Mouse (Mus musculus): ENCODE data around the gene Klkb1. TPM values are rescaled to one million over a fixed set of nuclear protein-coding genes. Genes with fewer than 3 reads are reported as not detected.

Gene Klkb1
- polyA plus RNA-seq, 1 experiment from 2014 or later: 0.05 TPM

DNA sequence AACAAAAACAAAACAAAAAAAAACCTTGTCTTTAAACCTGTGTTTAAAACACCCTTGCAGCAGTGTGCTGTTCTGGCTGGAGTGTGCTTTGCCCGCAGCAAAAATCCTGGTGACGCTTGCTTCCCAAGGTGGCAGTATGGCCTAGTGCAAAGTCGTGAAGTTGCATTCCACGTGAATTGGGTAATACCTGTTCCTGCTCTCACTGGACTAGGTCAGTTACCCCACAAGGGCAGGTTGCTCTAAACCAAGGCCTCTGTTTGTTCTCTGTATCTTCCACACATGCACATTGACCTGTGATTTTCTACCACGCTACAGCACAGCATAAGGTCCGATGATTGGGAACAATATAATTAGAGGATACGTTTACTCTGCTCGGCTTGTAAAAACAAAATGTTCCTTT is 13.0 kb downstream of the Klkb1 start:
- no peaks in the 10 kb centered on the region for H3K9me3 ChIP-seq (ENCODE audit: control insufficient read depth, low read length)
- H3K36me3 ChIP-seq (ENCODE audit: control insufficient read depth, insufficient read depth, low read length): no peaks in the 10 kb centered on the region
- no peak for ATAC-seq (ENCODE audit: low FRiP score, low TSS enrichment)
- no peak overlapping the region for H3K4me3 ChIP-seq (ENCODE audit: low read length)
- no peak overlapping the region for H3K4me2 ChIP-seq (replicated peaks; ENCODE audit: low read depth, low read length)
- H3K27ac ChIP-seq (ENCODE audit: low read depth, low read length): no peak overlapping the region
- H3K9ac ChIP-seq (ENCODE audit: low read depth, low read length): no peak overlapping the region
- H3K4me1 ChIP-seq (ENCODE audit: control insufficient read depth, insufficient read depth, low read length): no peaks in the 10 kb centered on the region
- no peaks in the 10 kb centered on the region for H3K27me3 ChIP-seq (ENCODE audit: control insufficient read depth, insufficient read depth, low read length)
- 76% methylated on average over 8 of the region's 8 CpGs for WGBS

DNA sequence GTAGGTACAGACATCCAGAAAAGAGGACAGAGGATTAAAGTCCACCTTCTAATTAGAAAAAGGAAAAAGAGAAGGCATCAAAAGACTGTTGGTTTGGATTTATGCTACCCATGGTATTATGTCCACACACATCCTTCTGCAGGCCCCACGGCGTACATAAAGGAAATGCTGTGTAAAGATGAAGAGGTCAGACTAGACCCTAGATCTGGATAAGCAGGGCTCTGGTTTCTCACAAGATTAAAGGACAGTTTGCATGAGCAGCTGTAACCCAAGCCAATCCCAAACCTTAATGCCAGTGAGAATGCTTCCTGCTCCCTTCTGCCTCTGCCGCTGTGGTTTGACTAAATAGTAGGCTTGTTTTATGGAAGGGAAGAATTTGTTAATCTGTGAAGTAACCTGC is 17.2 kb downstream of the Klkb1 start:
- ATAC-seq (ENCODE audit: low FRiP score, low TSS enrichment): no peak
- WGBS: 65% methylated on average over 3 of the region's 3 CpGs

DNA sequence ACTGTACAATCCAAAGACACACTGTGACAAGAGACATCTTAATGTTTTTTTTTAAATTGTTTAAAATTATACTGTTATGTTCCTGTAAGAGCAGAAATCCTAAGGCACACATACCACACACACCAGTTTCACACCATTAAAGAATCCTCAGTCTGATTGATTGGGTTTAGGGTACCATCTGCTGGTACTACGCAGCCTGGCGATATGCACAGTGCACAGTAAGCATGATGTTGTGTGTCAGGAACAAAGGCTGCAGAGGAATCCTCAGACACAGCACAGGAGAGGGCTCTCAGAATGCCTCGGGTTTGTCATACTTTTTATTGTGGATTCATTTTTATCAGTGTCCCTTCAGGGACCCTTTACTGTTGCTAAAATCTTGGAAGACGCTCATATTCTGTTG is 20.3 kb downstream of the Klkb1 start:
- WGBS: 85% methylated on average over 4 of the region's 4 CpGs
- Histone ChIP-seq H3K27ac (ENCODE audit: low read depth, low read length) (no peak overlapping the region), H3K27me3 (ENCODE audit: control insufficient read depth, insufficient read depth, low read length) (no peaks in the 10 kb centered on the region), H3K9ac (ENCODE audit: low read depth, low read length) (no peak overlapping the region), H3K4me1 (ENCODE audit: control insufficient read depth, insufficient read depth, low read length) (no peaks in the 10 kb centered on the region), H3K4me3 (ENCODE audit: low read length) (no peak overlapping the region), H3K36me3 (ENCODE audit: control insufficient read depth, insufficient read depth, low read length) (no peaks in the 10 kb centered on the region), H3K9me3 (ENCODE audit: control insufficient read depth, low read length) (no peaks in the 10 kb centered on the region), H3K4me2 (replicated peaks; ENCODE audit: low read depth, low read length) (no peak overlapping the region)
- no peak for ATAC-seq (ENCODE audit: low FRiP score, low TSS enrichment)

More for the DNA sequence above, 17.2 kb downstream of the Klkb1 start:
- Histone ChIP-seq H3K4me2 (replicated peaks; ENCODE audit: low read depth, low read length) (no peak overlapping the region), H3K9ac (ENCODE audit: low read depth, low read length) (no peak overlapping the region), H3K9me3 (ENCODE audit: control insufficient read depth, low read length) (no peaks in the 10 kb centered on the region), H3K27me3 (ENCODE audit: control insufficient read depth, insufficient read depth, low read length) (no peaks in the 10 kb centered on the region), H3K4me3 (ENCODE audit: low read length) (no peak overlapping the region), H3K36me3 (ENCODE audit: control insufficient read depth, insufficient read depth, low read length) (no peaks in the 10 kb centered on the region), H3K4me1 (ENCODE audit: control insufficient read depth, insufficient read depth, low read length) (no peaks in the 10 kb centered on the region), H3K27ac (ENCODE audit: low read depth, low read length) (no peak overlapping the region)

DNA sequence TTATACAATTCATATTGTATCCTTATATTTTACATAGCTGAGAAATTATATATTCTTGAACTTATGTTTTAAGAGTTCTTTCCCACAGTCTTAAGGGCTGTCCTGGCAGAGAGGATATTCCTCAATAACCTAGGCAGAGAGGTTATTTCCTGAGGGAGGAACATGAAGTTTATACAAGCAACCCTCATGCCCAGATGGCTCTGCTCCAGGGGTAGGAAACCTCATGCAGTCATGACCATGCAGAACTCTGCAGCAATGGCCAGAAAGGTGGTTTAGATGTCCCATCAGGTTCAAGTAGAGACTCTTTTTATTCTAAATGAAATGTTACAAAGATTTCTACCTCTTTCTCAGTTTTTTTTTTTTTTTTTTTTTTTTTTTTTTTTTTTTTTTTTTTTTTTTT is 25.6 kb downstream of the Klkb1 start:
- ATAC-seq (ENCODE audit: low FRiP score, low TSS enrichment): no peak
- Histone ChIP-seq H3K4me3 (ENCODE audit: low read length) (no peak overlapping the region), H3K9ac (ENCODE audit: low read depth, low read length) (no peak overlapping the region), H3K27me3 (ENCODE audit: control insufficient read depth, insufficient read depth, low read length) (no peaks in the 10 kb centered on the region), H3K27ac (ENCODE audit: low read depth, low read length) (no peak overlapping the region), H3K9me3 (ENCODE audit: control insufficient read depth, low read length) (no peaks in the 10 kb centered on the region), H3K4me2 (replicated peaks; ENCODE audit: low read depth, low read length) (no peak overlapping the region), H3K4me1 (ENCODE audit: control insufficient read depth, insufficient read depth, low read length) (no peaks in the 10 kb centered on the region), H3K36me3 (ENCODE audit: control insufficient read depth, insufficient read depth, low read length) (no peaks in the 10 kb centered on the region)

DNA sequence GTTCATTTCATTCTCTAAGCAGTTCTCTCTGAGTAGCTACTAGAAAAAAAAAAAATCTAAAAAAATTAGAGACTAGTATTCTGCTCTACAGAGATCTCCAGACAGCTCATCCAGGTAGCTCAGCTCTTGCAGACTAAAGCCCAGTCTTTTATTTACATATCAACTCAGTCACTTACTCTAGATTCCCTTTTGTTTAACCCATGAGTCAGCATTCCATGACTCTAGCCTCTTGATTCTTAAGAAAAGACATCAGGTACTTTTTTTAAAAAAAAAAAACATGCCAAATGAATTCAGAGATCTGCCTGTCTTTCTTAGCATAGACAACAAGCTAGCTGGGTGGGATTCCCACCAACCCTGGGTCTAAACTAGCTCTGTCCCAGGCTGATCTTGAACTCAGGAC is 26.2 kb downstream of the Klkb1 start:
- Histone ChIP-seq H3K9ac (ENCODE audit: low read depth, low read length) (no peak overlapping the region), H3K36me3 (ENCODE audit: control insufficient read depth, insufficient read depth, low read length) (no peaks in the 10 kb centered on the region), H3K4me1 (ENCODE audit: control insufficient read depth, insufficient read depth, low read length) (no peaks in the 10 kb centered on the region), H3K27me3 (ENCODE audit: control insufficient read depth, insufficient read depth, low read length) (no peaks in the 10 kb centered on the region), H3K27ac (ENCODE audit: low read depth, low read length) (no peak overlapping the region), H3K9me3 (ENCODE audit: control insufficient read depth, low read length) (no peaks in the 10 kb centered on the region), H3K4me3 (ENCODE audit: low read length) (no peak overlapping the region), H3K4me2 (replicated peaks; ENCODE audit: low read depth, low read length) (no peak overlapping the region)
- no peak for ATAC-seq (ENCODE audit: low FRiP score, low TSS enrichment)

DNA sequence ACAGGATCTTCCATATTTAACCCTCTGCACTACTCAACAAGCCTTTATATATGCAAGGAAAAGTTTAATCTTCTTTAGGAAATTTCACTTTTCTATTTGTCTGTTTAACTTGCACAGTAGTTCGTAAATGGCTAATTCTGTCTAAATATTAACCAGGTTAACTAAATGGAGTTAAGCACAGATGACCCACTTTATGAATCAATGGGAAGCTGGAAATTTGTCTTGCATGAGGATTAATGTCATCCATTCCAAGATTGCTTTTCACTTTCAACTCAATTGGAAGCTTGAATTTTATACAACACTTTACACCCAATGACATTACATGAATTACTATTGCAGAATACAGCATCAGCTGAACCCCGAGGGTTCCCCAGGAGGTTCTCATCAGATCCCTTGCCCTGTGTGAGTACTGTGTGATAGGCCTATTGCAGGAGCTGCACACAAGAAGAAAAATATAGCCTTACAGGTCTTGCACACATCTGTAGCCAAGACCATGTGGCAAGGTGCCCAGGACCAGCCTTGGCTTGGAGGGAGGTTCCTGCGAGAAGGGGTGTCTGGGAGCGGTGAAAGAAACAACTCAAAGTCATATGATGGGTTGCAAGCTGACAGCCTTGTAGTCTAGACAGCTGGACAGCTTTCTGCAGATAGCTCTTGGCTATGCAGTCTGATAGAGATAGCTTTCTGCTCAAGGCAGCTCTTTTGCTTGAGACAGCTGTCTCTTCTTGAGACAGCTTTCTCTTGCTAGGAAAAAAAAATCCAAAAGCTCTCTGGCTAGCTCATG is 26.9 kb downstream of the Klkb1 start:
- Histone ChIP-seq H3K4me1 (ENCODE audit: control insufficient read depth, insufficient read depth, low read length) (no peaks in the 10 kb centered on the region), H3K36me3 (ENCODE audit: control insufficient read depth, insufficient read depth, low read length) (no peaks in the 10 kb centered on the region), H3K9ac (ENCODE audit: low read depth, low read length) (no peak overlapping the region), H3K4me3 (ENCODE audit: low read length) (no peak overlapping the region), H3K27ac (ENCODE audit: low read depth, low read length) (no peak overlapping the region), H3K27me3 (ENCODE audit: control insufficient read depth, insufficient read depth, low read length) (no peaks in the 10 kb centered on the region), H3K4me2 (replicated peaks; ENCODE audit: low read depth, low read length) (no peak overlapping the region), H3K9me3 (ENCODE audit: control insufficient read depth, low read length) (no peaks in the 10 kb centered on the region)
- WGBS: 71% methylated on average over 4 of the region's 4 CpGs
- no peak for ATAC-seq (ENCODE audit: low FRiP score, low TSS enrichment)

DNA sequence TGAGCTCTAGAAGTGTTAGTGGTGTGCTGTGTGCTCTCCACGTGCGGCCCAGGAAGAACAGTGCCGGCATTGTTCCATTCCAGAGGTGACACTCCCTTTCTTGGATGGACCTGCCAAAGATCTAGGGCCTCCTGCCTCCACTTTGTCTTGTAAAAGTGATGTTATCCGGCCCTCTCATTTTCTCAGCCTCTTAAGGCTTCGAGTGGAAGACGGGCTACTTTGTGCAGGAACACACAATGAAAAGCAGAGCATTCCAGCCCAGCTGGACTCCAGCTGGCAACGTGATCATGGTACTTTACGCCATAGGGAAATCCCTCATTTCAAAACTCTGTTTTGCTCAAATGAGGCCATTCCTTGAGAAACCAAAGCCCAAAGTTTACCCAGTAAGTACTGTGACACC is 27.7 kb downstream of the Klkb1 start:
- Histone ChIP-seq H3K9ac (ENCODE audit: low read depth, low read length) (no peak overlapping the region), H3K4me1 (ENCODE audit: control insufficient read depth, insufficient read depth, low read length) (no peaks in the 10 kb centered on the region), H3K9me3 (ENCODE audit: control insufficient read depth, low read length) (no peaks in the 10 kb centered on the region), H3K27ac (ENCODE audit: low read depth, low read length) (no peak overlapping the region), H3K4me3 (ENCODE audit: low read length) (no peak overlapping the region), H3K4me2 (replicated peaks; ENCODE audit: low read depth, low read length) (no peak overlapping the region), H3K36me3 (ENCODE audit: control insufficient read depth, insufficient read depth, low read length) (no peaks in the 10 kb centered on the region), H3K27me3 (ENCODE audit: control insufficient read depth, insufficient read depth, low read length) (no peaks in the 10 kb centered on the region)
- WGBS: 85% methylated on average over 8 of the region's 8 CpGs
- no peak for ATAC-seq (ENCODE audit: low FRiP score, low TSS enrichment)

DNA sequence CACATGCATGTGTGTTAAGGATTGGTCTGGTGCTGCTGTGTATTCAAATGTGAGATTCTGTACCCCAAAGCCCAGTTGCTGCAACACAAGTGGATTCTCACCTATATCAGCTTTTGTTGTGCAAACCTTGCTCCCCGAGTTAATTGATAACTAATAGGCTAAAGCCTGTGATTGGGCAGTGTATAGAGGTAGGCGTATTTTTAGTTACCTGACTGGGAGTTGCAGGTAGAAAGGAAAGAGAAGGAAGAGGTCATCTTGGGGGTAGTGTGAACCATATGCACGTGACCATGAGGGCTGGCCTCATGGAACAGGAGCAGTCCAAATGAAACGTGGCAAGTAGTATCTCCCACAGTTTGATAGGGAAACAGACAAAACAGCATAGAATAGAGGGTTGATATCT is 29.7 kb downstream of the Klkb1 start:
- Histone ChIP-seq H3K4me1 (ENCODE audit: control insufficient read depth, insufficient read depth, low read length) (no peaks in the 10 kb centered on the region), H3K36me3 (ENCODE audit: control insufficient read depth, insufficient read depth, low read length) (no peaks in the 10 kb centered on the region), H3K27ac (ENCODE audit: low read depth, low read length) (no peak overlapping the region), H3K4me3 (ENCODE audit: low read length) (no peak overlapping the region), H3K27me3 (ENCODE audit: control insufficient read depth, insufficient read depth, low read length) (no peaks in the 10 kb centered on the region), H3K9me3 (ENCODE audit: control insufficient read depth, low read length) (no peaks in the 10 kb centered on the region), H3K4me2 (replicated peaks; ENCODE audit: low read depth, low read length) (no peak overlapping the region), H3K9ac (ENCODE audit: low read depth, low read length) (no peak overlapping the region)
- 82% methylated on average over 4 of the region's 4 CpGs for WGBS
- ATAC-seq (ENCODE audit: low FRiP score, low TSS enrichment): no peak

DNA sequence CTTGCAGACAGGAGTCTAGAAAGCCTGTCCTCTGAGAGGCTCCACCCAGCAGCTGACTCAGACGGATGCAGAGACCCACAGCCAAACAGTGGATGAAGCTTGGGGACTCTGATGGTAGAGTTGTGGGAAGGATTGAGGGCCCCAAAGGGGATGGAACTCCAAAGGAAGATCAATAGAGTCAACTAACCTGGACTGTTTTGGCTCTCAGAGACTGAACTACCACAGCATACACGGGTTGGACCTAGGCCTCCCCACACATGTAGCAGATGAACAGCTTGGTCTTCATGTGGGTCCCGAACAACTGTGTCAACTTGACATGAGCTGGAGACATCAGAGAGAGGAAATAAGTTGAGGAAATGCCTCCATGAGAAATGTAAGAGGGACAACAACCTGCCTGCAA is 31.8 kb downstream of the Klkb1 start:
- Histone ChIP-seq H3K9ac (ENCODE audit: low read depth, low read length) (no peak overlapping the region), H3K27me3 (ENCODE audit: control insufficient read depth, insufficient read depth, low read length) (no peaks in the 10 kb centered on the region), H3K4me3 (ENCODE audit: low read length) (no peak overlapping the region), H3K4me2 (replicated peaks; ENCODE audit: low read depth, low read length) (no peak overlapping the region), H3K4me1 (ENCODE audit: control insufficient read depth, insufficient read depth, low read length) (no peaks in the 10 kb centered on the region), H3K9me3 (ENCODE audit: control insufficient read depth, low read length) (no peaks in the 10 kb centered on the region), H3K36me3 (ENCODE audit: control insufficient read depth, insufficient read depth, low read length) (no peaks in the 10 kb centered on the region), H3K27ac (ENCODE audit: low read depth, low read length) (no peak overlapping the region)
- 89% methylated on average over 3 of the region's 3 CpGs for WGBS
- no peak for ATAC-seq (ENCODE audit: low FRiP score, low TSS enrichment)
